Mouse (Mus musculus) spleen, postnatal 36 days (tissue): Measurements from ENCODE around the gene Ltk.

Source experiments
- DNase-seq, 2 experiments: peaks; one replicate each; pipeline ENCODE4 v3.0.0; 2022; ENCODE audit warnings: low spot score in 2 of 2, mixed read lengths in 1 of 2

Ltk gene

DNA sequence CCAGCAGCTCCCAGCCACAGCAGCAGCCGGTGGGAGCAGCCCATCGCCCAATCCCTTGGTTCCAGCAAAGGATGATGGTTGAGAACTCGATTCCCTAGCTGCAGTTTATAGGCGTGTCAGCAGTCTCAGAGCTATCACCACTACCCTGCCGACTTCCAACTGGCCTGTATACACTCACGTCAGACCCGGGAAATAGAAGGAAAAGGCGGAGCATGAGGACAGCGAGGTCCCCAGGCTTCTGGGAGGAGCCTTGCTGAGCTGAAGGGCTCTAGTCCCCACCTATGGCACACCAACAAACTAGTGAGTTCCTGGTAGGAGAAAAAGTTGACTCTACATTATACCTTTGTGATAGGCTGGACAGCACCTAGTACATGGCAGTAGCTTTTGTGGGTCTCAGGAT lies at the start of gene Ltk:
Gene Ltk, minus strand, starts transcription at position 181 of the 400 bp plus-strand sequence.
- DNase-seq = no peak

GRCm38 (mm10) chr2:119808881-119809280 lies 48.6 kb upstream of the Ltk start:
- DNase-seq = no peak

GRCm38 (mm10) chr2:119808438-119808837 lies 48.2 kb upstream of the Ltk start:
- DNase-seq = no peak

DNA sequence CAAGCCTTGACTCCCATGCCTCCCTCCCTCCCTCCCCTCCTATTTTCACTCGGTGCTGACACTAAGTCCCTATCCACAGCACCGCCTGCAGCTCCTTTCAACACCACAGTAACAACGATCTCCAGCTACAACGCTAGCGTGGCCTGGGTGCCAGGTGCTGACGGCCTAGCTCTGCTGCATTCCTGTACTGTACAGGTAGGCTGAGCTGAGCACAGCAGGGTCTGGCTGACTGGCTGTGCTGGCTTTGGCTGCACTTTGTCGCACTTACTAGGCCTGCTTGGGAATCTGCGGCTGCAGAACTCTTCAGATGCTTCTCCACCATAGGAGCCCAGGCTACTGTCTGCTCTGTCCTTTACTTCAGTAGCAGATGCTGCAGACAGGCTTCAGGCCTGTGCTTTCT lies 45.3 kb upstream of the Ltk start:
- no peak for DNase-seq

- no peak for DNase-seq
Measured at GRCm38 (mm10) chr2:119804776-119805175, 44.5 kb upstream of the Ltk start.

- DNase-seq = no peak
Measured at GRCm38 (mm10) chr2:119804275-119804628, 44.0 kb upstream of the Ltk start.

DNA sequence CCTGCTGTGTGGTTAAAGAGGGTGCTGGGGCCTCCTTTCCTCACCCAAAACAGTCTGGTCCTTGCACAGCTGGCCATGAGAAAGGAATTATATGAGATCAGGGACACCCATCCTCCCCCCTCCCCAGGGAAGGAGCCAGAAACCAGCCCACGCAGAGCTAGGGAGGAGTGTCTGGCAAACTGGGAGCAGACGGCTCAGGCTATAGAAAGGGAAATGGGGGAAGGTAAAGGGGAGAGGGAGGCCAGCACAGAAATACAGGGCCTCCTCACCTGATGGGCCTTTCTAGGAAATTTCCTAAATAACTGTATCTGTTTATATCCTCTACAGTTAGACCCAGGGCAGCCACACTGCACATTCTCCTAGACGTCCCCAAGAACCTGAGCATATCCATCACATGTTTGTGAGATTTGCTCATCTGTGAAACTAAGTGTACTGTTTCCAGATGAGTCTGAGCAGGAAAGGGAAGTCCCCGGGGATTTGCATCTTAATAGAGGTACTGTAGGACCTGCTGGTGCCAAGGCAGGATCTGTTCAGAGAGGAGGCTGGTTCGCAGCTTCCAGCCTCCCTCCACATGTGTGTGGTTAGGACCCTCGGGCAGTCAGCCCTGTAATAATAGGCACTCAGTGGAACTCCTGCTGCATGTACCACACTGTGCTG lies 43.5 kb upstream of the Ltk start:
- DNase-seq = no peak

DNA sequence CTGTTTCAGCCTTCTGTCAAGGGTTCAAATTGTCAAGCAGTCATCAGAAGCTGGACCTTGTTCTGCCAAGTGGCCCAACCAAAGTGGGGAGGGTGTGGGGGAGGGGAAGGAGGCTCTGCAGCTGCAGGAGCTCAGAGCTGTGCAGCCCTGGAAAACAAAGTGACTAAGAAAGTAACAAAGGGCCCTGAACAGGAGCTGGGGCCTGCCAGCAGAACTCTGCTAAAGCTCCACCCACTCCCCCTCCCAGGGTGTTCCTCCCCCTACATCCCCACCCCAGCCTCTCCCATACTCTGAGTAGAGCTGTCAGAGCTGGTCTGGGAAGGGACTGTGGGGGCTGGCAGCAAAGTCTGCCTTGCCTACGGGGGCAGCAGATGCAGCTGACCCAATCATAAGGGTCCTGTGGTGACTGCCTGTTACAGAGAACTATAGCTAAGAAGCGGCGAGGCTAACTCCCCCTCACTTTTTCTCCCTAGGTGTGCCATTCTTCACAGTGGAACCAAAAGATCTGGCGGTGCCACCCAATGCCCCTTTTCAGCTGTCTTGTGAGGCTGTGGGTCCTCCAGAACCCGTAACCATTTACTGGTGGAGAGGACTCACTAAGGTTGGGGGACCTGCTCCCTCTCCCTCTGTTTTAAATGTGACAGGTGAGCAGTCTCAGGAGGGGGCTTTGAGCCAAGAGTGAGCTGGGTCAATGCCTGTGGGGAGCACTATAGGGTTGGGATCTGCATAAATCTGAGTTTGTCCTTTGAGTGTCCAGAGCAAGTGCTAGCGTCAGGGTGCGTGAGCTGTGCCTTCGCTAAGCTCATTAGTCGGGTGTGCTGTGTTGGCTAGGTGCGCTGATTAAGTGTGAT lies 42.8 kb upstream of the Ltk start:
- DNase-seq = no peak

GRCm38 (mm10) chr2:119800876-119801846 lies 40.9 kb upstream of the Ltk start:
- no peak for DNase-seq

DNA sequence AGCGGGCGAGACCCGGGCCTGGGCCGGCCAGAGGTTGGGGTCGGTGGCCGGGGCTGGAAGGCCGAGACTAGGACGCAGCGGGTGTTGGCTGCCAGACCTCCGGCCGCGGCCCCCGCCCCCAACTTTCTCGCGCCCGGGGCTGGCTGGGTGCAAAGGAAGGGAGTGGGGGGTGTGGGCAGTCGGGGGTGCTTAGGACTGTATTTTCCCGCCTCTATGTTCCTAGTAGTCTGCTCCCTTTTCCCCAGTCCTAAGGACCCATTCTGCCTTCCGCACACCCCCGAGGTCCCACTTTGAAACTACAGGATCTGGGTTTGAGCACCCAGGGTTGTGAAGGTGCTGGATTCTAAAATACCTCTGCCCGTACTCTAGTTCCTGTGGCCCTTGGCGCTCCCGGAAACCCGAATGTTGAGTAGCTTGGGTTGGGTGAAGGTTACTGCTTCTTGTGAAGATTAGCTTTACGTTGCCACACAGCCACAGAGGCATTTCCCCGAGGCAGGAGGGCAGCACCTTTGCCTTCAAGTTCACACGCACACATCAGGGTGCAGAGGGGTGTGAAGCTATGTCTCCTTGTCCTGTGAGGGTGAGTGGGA lies 39.8 kb upstream of the Ltk start:
- peak in 1 of 2 experiments; percentile 21 for DNase-seq

DNA sequence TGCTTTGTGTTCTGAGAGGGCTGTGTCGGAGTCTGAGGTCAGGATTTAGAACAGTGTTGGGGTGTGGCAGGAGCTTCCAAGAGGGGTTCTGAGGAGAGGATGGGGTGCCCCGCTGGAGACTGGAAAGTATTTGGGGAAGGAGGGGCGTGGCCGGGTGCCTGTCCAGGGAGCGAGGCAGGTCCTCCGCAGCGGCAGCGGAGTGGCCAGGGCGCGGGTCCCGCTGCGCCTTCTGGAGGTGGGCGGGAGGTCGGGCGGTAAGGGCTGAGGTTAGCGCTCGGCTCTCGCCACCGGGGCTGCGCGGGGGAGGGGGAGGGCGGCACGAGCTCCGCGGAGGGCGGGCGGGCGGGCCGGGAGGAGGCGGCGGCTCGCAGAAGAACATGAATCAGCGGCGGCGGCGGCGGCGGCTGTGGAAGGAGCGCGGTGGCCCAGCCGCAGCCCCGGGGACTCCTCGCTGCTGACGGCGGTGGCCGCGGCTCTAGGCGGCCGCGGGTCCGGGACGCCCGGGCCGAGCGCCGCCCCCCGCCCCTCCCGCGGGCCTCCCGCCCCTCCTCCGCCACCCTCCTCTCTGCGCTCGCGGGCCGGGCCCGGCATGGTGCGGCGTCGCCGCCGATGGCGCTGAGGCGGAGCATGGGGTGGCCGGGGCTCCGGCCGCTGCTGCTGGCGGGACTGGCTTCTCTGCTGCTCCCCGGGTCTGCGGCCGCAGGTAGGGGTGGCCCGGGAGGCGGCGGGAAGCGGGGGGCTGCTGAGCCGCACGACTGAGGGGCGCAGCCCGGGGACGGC lies 39.1 kb upstream of the Ltk start:
- peak; percentile 3 to 18 for DNase-seq

DNA sequence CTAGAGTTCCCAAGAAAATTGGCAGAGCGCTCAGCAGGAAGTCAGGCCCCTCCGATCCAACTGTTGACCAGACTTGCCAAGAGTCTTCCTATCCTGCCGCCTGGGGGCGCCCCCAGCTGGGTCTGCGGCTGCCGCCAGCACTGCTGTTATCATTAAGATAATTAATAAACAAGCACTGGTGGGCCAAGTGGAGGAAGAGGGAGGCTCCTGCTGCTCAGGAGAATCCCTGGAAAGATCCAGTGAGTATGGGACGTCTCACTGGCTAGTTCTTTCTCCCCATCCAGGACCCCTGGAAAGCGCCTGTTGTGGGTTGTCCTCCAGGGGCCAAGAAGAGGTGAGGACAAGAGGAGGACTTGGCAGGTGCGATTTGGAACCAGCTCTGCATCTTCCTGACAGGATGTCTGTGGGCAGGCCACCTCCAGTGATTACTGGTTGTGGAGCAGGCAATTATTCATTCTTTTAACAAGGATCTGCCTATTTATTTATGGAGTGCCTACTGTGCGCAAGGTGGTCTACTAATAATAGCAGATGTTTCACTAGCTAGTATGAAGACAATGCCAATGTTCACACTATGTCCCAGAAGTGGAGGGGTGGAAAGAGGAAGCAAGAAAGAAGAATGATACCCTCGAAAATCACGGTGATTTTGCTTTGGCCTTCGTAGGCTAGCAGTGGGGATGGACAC lies 38.2 kb upstream of the Ltk start:
- DNase-seq = peak; percentile 19 to 33

DNA sequence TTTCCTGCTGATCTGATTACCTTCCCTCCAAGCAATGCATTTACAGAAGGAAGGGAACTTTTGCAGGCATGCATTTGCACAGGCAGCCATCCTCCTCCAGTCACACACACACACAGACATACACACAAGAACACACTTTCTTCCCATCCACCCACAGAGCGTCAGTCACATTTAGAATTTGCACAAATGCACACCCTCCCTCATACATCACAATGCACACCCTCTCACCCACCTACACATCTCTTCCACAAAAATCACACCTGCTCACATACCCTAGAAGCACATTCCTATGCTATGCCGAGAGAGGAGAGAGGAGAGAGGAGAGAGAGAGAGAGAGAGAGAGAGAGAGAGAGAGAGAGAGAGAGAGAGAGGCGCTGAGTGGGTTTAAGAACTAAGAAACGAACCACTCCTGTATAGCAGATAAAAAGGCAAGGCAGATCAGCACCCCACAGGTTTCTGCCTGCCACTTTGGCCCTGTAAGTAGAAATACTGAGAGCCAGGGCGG lies 37.1 kb upstream of the Ltk start, which contains the start of gene Tyro3:
Gene Tyro3, plus strand, starts transcription at position 455 of the 505 bp plus-strand sequence.
- DNase-seq = no peak

DNA sequence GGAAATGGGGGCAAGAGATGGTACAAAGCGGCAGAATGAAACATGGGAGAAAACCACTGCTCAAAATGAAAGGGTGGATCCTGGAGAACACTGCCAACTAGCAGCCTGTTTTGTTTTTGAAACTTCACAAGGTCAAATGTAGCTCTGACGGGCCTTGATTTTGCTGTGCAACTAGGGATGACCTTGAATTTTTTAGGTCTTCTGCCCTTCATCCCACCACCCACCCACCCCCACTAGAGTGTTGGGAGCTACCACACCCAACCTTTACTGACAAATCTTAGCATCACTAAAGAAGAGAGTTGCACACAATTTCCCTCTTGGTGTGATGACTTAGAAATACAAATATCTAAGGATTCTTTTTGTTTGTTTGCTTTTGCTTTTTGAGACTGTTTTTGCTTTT lies 29.8 kb upstream of the Ltk start:
- no peak for DNase-seq

DNA sequence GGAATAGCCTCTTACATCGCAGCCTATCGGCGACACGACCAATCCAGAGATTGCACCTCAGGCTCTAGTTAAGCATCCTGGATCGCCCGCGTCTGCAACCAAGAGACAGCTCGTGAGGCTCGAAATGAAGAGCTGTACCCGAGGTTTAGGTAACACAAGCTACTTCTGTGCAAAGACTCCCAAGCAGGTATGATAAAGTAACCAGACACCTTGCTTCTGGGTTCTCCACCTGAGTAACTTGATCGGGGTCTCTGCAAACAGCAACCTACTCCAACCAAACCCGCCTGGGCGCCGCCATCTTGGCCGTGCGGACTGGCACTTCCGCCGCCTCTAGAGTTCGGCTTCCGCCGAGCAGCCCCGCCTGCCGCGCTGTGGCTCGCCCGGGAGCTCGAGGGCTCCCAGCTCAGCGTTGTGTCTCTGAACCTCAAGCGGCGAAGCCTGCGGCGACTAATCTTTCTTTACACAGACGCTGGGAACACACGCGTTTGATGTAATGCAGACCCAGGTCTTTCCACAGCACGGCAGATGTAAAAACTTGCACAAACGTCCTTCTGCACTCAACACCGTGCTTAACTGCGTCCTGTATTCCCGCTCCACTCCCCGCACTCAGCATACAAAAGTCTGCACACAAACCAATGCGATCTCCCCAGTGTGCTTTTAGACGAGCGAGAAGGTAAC lies 27.1 kb upstream of the Ltk start, which contains the start of gene Rpap1:
Gene Rpap1, minus strand, starts transcription at position 332 of the 678 bp plus-strand sequence.
- DNase-seq = peak; percentile 77 to 78

GRCm38 (mm10) chr2:119767246-119767645 lies 7.0 kb upstream of the Ltk start:
- no peak for DNase-seq

DNA sequence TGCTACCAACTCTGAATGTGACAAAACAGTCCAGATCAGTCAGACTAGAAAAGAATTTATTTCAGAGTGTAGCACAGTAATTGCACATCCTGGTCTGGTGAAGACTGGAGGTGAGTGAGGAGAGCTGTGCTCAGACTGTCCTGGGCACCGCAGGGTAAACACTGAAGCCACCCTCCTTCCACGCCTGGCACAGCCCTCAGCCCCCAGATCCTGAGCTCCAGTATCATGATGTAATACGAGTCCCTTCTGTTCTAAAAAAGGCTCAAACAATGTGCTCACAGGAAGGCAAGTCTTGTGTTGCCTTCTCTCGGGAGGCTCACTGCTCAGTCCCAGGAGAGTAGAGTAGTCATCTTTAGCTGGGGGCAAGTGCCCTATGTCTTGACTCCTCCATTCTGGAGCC lies 3.7 kb upstream of the Ltk start:
- DNase-seq = no peak

DNA sequence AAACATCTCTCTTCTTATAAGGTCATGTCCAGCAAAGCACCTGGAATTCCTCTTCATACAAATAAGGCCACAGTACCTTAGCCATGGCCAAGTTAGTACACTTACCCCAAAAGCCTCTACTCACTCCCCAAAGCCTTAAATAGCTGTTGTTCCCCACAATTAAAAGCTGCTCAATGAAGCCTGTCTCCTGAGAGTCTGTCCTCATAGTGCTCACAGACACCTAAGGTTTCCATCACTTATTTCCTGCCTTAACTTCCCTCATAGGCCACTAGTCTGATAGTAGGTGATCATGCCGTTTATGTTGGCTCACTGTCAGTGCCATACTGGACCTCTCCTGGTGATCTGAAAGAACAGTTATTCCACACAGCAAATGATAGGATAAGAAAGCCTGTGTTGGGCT lies 2.0 kb upstream of the Ltk start:
- DNase-seq = peak; percentile 56 to 60
